ENCODE assay signal across 9 mouse cellular contexts in genomic region chr7:16207496-16207895, GRCm38 (mm10). TPM values are rescaled to one million over a fixed set of nuclear protein-coding genes. Genes with fewer than 3 reads are reported as not detected.
DNase-seq lines count a peak whose midpoint lies in the region; ATAC-seq lines count a peak whose summit lies in the region.
"Had no signal": no experiment of that assay in that cellular context is flagged by ENCODE, and none has a peak within 500 bp of the region (broad histone marks: within the 10 kb centered on the region; RNA-seq: fewer than 3 reads in every experiment).

No protein-coding gene starts in this region.

- peak; percentile 15 to 17 for DNase-seq in heart, postnatal 10 days
- no peak for DNase-seq in embryo, embryonic 11 days
- no peak for DNase-seq in spleen, postnatal 10 days (ENCODE audit: low spot score in 2 of 2)
- no peak for DNase-seq in cerebellum, postnatal 25 days

- H3K9me3 ChIP-seq in liver, embryonic 15.5 days (replicated peaks) = no peaks in the 10 kb centered on the region
- no peaks in the 10 kb centered on the region for H3K9me3 ChIP-seq in liver, embryonic 12.5 days (replicated peaks)

- H3K79me2 ChIP-seq in macrophage (ENCODE audit: inconsistent target) = no peaks in the 10 kb centered on the region

- no peak overlapping the region for H3K4me2 ChIP-seq in liver, embryonic 15.5 days
- no peak overlapping the region for H3K4me2 ChIP-seq in liver, embryonic 12.5 days

- WGBS in liver, embryonic 15.5 days (ENCODE audit: insufficient replicate concordance) = 76% methylated on average over 10 of the region's 10 CpGs
- 74% methylated on average over 10 of the region's 10 CpGs for WGBS in liver, embryonic 12.5 days (ENCODE audit: insufficient replicate concordance)
- 17% methylated on average over 10 of the region's 10 CpGs for WGBS in macrophage (ENCODE audit: missing documents)

- H3K36me3 ChIP-seq in liver, embryonic 15.5 days (replicated peaks) = peaks cover 33% of the 10 kb centered on the region
- peaks cover 87% of the 10 kb centered on the region for H3K36me3 ChIP-seq in liver, embryonic 12.5 days
- peaks cover 39% of the 10 kb centered on the region for H3K36me3 ChIP-seq in macrophage (ENCODE audit: inconsistent target)

- H3K4me3 ChIP-seq in liver, embryonic 15.5 days (replicated peaks) = no peak overlapping the region
- H3K4me3 ChIP-seq in liver, embryonic 12.5 days = no peak overlapping the region
- no peak overlapping the region for H3K4me3 ChIP-seq in macrophage (ENCODE audit: inconsistent target)

- no peaks in the 10 kb centered on the region for H3K27me3 ChIP-seq in liver, embryonic 15.5 days
- H3K27me3 ChIP-seq in liver, embryonic 12.5 days (replicated peaks) = no peaks in the 10 kb centered on the region

- no peak overlapping the region for H3K9ac ChIP-seq in liver, embryonic 15.5 days
- no peak overlapping the region for H3K9ac ChIP-seq in liver, embryonic 12.5 days
- H3K9ac ChIP-seq: liver, embryonic 14.5 days had no signal

- intact Hi-C loops in heart, postnatal 10 days (cut with DNase I) = no loop called here

- H3K27ac ChIP-seq in liver, embryonic 15.5 days (replicated peaks) = 0 out of 2 replicates have a peak overlapping the region, but pooled peaks have one; percentile 9
- H3K27ac ChIP-seq in liver, embryonic 12.5 days = no peak overlapping the region
- H3K27ac ChIP-seq in macrophage = peak overlapping the region; percentile 100
- H3K27ac ChIP-seq: liver, embryonic 14.5 days had no signal

- no peaks in the 10 kb centered on the region for H3K4me1 ChIP-seq in liver, embryonic 15.5 days (replicated peaks)
- no peaks in the 10 kb centered on the region for H3K4me1 ChIP-seq in liver, embryonic 12.5 days

- no peak for ATAC-seq in liver, embryonic 15.5 days (ENCODE audit: insufficient read depth)
- ATAC-seq in liver, embryonic 12.5 days = no peak; the same call in 1 of the 2 replicates
- ATAC-seq in activated CD4-positive, CD25-positive, alpha-beta regulatory T cell, adult 4 months = peak; percentile 73

RNA-seq across cellular contexts. Expression of gene Dhx34, which starts 14.3 kb away (rescaled TPM):
- 5.6 and 6.1 TPM in 2 replicates for polyA plus RNA-seq in liver, embryonic 15.5 days (2015; fragmentation: Nextera tagmentation; extraction: Ambion mirVana)
- polyA plus RNA-seq in liver, embryonic 12.5 days (2016; fragmentation: Nextera tagmentation; extraction: Ambion mirVana) = 9.5 and 9.6 TPM in 2 replicates
- polyA plus RNA-seq in activated CD4-positive, CD25-positive, alpha-beta regulatory T cell, adult 4 months (2017; shearing (Covaris generic)) = 10 to 100 TPM in 1 of 2 experiments, 1 to 10 TPM in 1; 7.0 to 10.9 TPM
- 1 to 10 TPM; 7.5 to 9.9 TPM for total RNA-seq in heart, postnatal 10 days (2021)
- 10 to 100 TPM; 11.2 to 62.8 (median 36.9) TPM for total RNA-seq in macrophage (2018; cell fraction: chromatin; rRNA removed)
- total RNA-seq in macrophage (2018; cell fraction: cytosol; rRNA removed) = 10 to 100 TPM; 12.6 to 26.7 (median 21.6) TPM
- total RNA-seq in macrophage (2018; cell fraction: nucleus; rRNA removed) = 10 to 100 TPM; 12.5 to 46.6 (median 31.2) TPM
- polyA plus RNA-seq in macrophage (2018) = 11.6 to 20.4 TPM (median 18.5 TPM) in 3 replicates

RNA-seq across cellular contexts. Expression of gene Meis3, which starts 32.6 kb away (rescaled TPM):
- 1.3 and 1.7 TPM in 2 replicates for polyA plus RNA-seq in liver, embryonic 15.5 days (2015; fragmentation: Nextera tagmentation; extraction: Ambion mirVana)
- polyA plus RNA-seq in liver, embryonic 12.5 days (2016; fragmentation: Nextera tagmentation; extraction: Ambion mirVana) = 4.4 and 5.7 TPM in 2 replicates
- polyA plus RNA-seq in activated CD4-positive, CD25-positive, alpha-beta regulatory T cell, adult 4 months (2017; shearing (Covaris generic)) = 10 to 100 TPM; 11.0 to 17.9 TPM
- total RNA-seq in heart, postnatal 10 days (2021) = 1 to 10 TPM; 6.1 to 6.5 TPM
- 10 to 100 TPM; 15.9 to 54.9 (median 34.3) TPM for total RNA-seq in macrophage (2018; cell fraction: chromatin; rRNA removed)
- 10 to 100 TPM in 11 of 26 experiments, 1 to 10 TPM in 15; 8.0 to 13.0 (median 9.9) TPM for total RNA-seq in macrophage (2018; cell fraction: cytosol; rRNA removed)
- 10 to 100 TPM; 11.4 to 34.0 (median 21.0) TPM for total RNA-seq in macrophage (2018; cell fraction: nucleus; rRNA removed)
- polyA plus RNA-seq in macrophage (2018) = 10.2 to 15.0 TPM (median 11.2 TPM) in 3 replicates

RNA-seq across cellular contexts. Expression of gene C5ar2, which starts 36.5 kb away (rescaled TPM):
- polyA plus RNA-seq in liver, embryonic 15.5 days (2015; fragmentation: Nextera tagmentation; extraction: Ambion mirVana) = 0.89 and 1.0 TPM in 2 replicates
- 1.6 and 1.7 TPM in 2 replicates for polyA plus RNA-seq in liver, embryonic 12.5 days (2016; fragmentation: Nextera tagmentation; extraction: Ambion mirVana)
- not detected for polyA plus RNA-seq in activated CD4-positive, CD25-positive, alpha-beta regulatory T cell, adult 4 months (2017; shearing (Covaris generic))
- under 1 TPM; 0.38 to 0.50 TPM for total RNA-seq in heart, postnatal 10 days (2021)
- 1 to 10 TPM; 1.3 to 9.4 (median 4.6) TPM for total RNA-seq in macrophage (2018; cell fraction: chromatin; rRNA removed)
- 1 to 10 TPM; 2.3 to 7.1 (median 4.2) TPM for total RNA-seq in macrophage (2018; cell fraction: cytosol; rRNA removed)
- 10 to 100 TPM in 8 of 26 experiments, 1 to 10 TPM in 18; 4.5 to 18.7 (median 8.2) TPM for total RNA-seq in macrophage (2018; cell fraction: nucleus; rRNA removed)
- polyA plus RNA-seq in macrophage (2018) = 5.3 to 5.8 TPM (median 5.7 TPM) in 3 replicates

RNA-seq across cellular contexts. Expression of gene C5ar1, which starts 51.8 kb away (rescaled TPM):
- 3.5 and 3.6 TPM in 2 replicates for polyA plus RNA-seq in liver, embryonic 15.5 days (2015; fragmentation: Nextera tagmentation; extraction: Ambion mirVana)
- 1.7 and 2.1 TPM in 2 replicates for polyA plus RNA-seq in liver, embryonic 12.5 days (2016; fragmentation: Nextera tagmentation; extraction: Ambion mirVana)
- polyA plus RNA-seq in activated CD4-positive, CD25-positive, alpha-beta regulatory T cell, adult 4 months (2017; shearing (Covaris generic)) = not detected
- total RNA-seq in heart, postnatal 10 days (2021) = 1 to 10 TPM; 4.6 to 4.8 TPM
- 100 to 1,000 TPM in 11 of 26 experiments, 10 to 100 TPM in 15; 18.9 to 297 (median 75.1) TPM for total RNA-seq in macrophage (2018; cell fraction: chromatin; rRNA removed)
- total RNA-seq in macrophage (2018; cell fraction: cytosol; rRNA removed) = 100 to 1,000 TPM; 105 to 683 (median 289) TPM
- total RNA-seq in macrophage (2018; cell fraction: nucleus; rRNA removed) = 100 to 1,000 TPM; 102 to 954 (median 358) TPM
- 254 to 928 TPM (median 285 TPM) in 3 replicates for polyA plus RNA-seq in macrophage (2018)

Comparison
In these comparisons a context has a peak if more than half of its experiments do, and no peak if none do; other contexts are left out.
1. DNase-seq: peak in heart, postnatal 10 days (2 of 2); none in embryo, embryonic 11 days (single experiment), spleen, postnatal 10 days (0 of 2) and cerebellum, postnatal 25 days (0 of 2).